Mouse (Mus musculus): ENCODE measurements around the gene Polr2l. TPM values are rescaled to one million over a fixed set of nuclear protein-coding genes. Genes with fewer than 3 reads are reported as not detected.

Polr2l gene
- total RNA-seq, 1 experiment from 2014 or later: 47.0 TPM

- ATAC-seq (replicated peaks; ENCODE audit: low read depth, poor library complexity, severe bottlenecking): no peak
Measured at GRCm38 (mm10) chr7:141485606-141486005, 10.7 kb upstream of the Polr2l start.

- ATAC-seq (replicated peaks; ENCODE audit: low read depth, poor library complexity, severe bottlenecking): no peak
Measured at GRCm38 (mm10) chr7:141485186-141485585, 10.3 kb upstream of the Polr2l start.

GRCm38 (mm10) chr7:141484186-141485120 is 9.5 kb upstream of the Polr2l start:
- no peak for ATAC-seq (replicated peaks; ENCODE audit: low read depth, poor library complexity, severe bottlenecking)

- ATAC-seq (replicated peaks; ENCODE audit: low read depth, poor library complexity, severe bottlenecking): no peak
Measured at GRCm38 (mm10) chr7:141483114-141483653, 8.3 kb upstream of the Polr2l start.

GRCm38 (mm10) chr7:141482531-141483024 is 7.6 kb upstream of the Polr2l start:
- ATAC-seq (replicated peaks; ENCODE audit: low read depth, poor library complexity, severe bottlenecking): no peak

GRCm38 (mm10) chr7:141481498-141482401 is 6.8 kb upstream of the Polr2l start:
- peak; percentile 39 for ATAC-seq (replicated peaks; ENCODE audit: low read depth, poor library complexity, severe bottlenecking)

GRCm38 (mm10) chr7:141480842-141481497 is 6.0 kb upstream of the Polr2l start:
- peak; percentile 67 for ATAC-seq (replicated peaks; ENCODE audit: low read depth, poor library complexity, severe bottlenecking)

- ATAC-seq (replicated peaks; ENCODE audit: low read depth, poor library complexity, severe bottlenecking): no peak
Measured at GRCm38 (mm10) chr7:141478270-141478748, 3.4 kb upstream of the Polr2l start.

GRCm38 (mm10) chr7:141477578-141478269 is 2.8 kb upstream of the Polr2l start:
- ATAC-seq (replicated peaks; ENCODE audit: low read depth, poor library complexity, severe bottlenecking): peak; percentile 13

GRCm38 (mm10) chr7:141476981-141477370 is 2.0 kb upstream of the Polr2l start:
- 0 out of 2 replicates have a peak, but pooled peaks have one; percentile 4 for ATAC-seq (replicated peaks; ENCODE audit: low read depth, poor library complexity, severe bottlenecking)

GRCm38 (mm10) chr7:141476226-141476980 is 1.5 kb upstream of the Polr2l start:
- peak; percentile 27 for ATAC-seq (replicated peaks; ENCODE audit: low read depth, poor library complexity, severe bottlenecking)

GRCm38 (mm10) chr7:141475805-141476158 is 850 bp upstream of the Polr2l start:
- ATAC-seq (replicated peaks; ENCODE audit: low read depth, poor library complexity, severe bottlenecking): no peak

- ATAC-seq (replicated peaks; ENCODE audit: low read depth, poor library complexity, severe bottlenecking): no peak
Measured at GRCm38 (mm10) chr7:141474160-141474559, 772 bp downstream of the Polr2l start.

GRCm38 (mm10) chr7:141472763-141473162 is 2.2 kb downstream of the Polr2l start:
- ATAC-seq (replicated peaks; ENCODE audit: low read depth, poor library complexity, severe bottlenecking): no peak

GRCm38 (mm10) chr7:141472226-141472625 is 2.7 kb downstream of the Polr2l start:
- no peak for ATAC-seq (replicated peaks; ENCODE audit: low read depth, poor library complexity, severe bottlenecking)

GRCm38 (mm10) chr7:141471236-141471635 is 3.7 kb downstream of the Polr2l start:
- ATAC-seq (replicated peaks; ENCODE audit: low read depth, poor library complexity, severe bottlenecking): no peak

GRCm38 (mm10) chr7:141470637-141470944 is 4.3 kb downstream of the Polr2l start:
- ATAC-seq (replicated peaks; ENCODE audit: low read depth, poor library complexity, severe bottlenecking): no peak

- ATAC-seq (replicated peaks; ENCODE audit: low read depth, poor library complexity, severe bottlenecking): no peak
Measured at GRCm38 (mm10) chr7:141469901-141470636, 4.9 kb downstream of the Polr2l start.

Measured in common myeloid progenitor, adult 5-6 weeks (primary cell).